Mouse (Mus musculus): ENCODE results near the gene Akain1. TPM values are rescaled to one million over a fixed set of nuclear protein-coding genes. Genes with fewer than 3 reads are reported as not detected.
A peak's percentile ranks its signal among the peaks of the same experiment; 100 is the strongest.

The Akain1 gene
- polyA plus RNA-seq, 1 experiment from 2014 or later = not detected

DNA sequence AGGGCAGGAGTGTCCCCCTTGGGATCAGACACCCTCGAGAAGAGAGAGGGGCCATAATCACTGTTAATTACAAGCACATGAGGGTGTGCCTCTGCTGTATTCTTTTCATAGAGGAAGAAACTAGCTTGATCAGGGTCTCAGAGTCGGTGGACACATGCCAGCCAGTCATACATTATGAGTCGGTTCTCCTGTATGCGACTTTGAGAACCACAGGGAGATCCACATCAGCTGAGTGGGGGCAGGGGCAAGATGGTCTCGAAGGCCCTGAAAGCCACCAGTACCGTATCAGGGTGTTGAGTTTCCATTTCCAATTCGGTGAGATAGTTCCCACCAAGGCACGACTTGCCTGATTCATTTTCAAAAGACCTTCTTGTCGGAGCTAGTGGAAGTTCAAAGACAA lies 33.3 kb downstream of the Akain1 start:
- H3K9ac ChIP-seq (replicated peaks) = no peak overlapping the region
- no peaks in the 10 kb centered on the region for H3K9me3 ChIP-seq (ENCODE audit: low read length)
- no peak for TF ChIP-seq EP300 (IDR thresholded peaks at IDR 0.05; ENCODE audit: low read depth)
- TF ChIP-seq CTCF (IDR thresholded peaks at IDR 0.05; ENCODE audit: low read depth) = no peak
- 60% methylated on average over 9 of the region's 9 CpGs for WGBS (ENCODE audit: insufficient replicate concordance)
- H3K4me1 ChIP-seq (ENCODE audit: insufficient read depth) = no peaks in the 10 kb centered on the region; the same call in 1 of the 2 replicates
- no peak overlapping the region for H3K27ac ChIP-seq (ENCODE audit: low read depth)
- DNase-seq = no peak
- no peak overlapping the region for H3K4me3 ChIP-seq (ENCODE audit: low read depth, low read length)
- H3K36me3 ChIP-seq (replicated peaks; ENCODE audit: insufficient read depth, low read length) = no peaks in the 10 kb centered on the region
- H3K27me3 ChIP-seq (ENCODE audit: insufficient read depth, low read length) = no peaks in the 10 kb centered on the region
- no peak overlapping the region for H3K4me2 ChIP-seq (ENCODE audit: low read depth, low read length)
- no peak for ATAC-seq

DNA sequence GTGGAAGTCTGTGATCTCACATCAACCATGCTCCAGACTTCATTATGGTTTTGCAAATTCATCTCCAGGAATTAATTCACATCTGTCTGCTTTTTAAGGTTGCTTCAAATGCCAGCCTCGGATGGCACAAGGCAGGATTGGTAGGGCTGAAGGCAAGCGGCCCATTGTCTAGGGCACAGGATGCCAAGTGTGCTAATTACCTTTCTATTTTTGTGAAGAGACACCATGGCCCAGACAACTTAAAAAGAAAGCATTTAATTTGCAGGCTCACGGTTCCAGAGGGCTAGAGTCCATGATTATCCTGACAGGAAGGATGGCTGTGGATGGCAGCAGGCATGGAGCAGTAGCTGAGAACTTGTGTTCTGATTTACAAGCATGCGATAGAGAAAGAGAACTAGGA lies 35.0 kb downstream of the Akain1 start:
- ATAC-seq (no peak), DNase-seq (no peak)
- no peaks in the 10 kb centered on the region; the same call in 1 of the 2 replicates for H3K4me1 ChIP-seq (ENCODE audit: insufficient read depth)
- H3K27me3 ChIP-seq (ENCODE audit: insufficient read depth, low read length) = no peaks in the 10 kb centered on the region
- H3K27ac ChIP-seq (ENCODE audit: low read depth) = no peak overlapping the region
- TF ChIP-seq EP300 (IDR thresholded peaks at IDR 0.05; ENCODE audit: low read depth) = no peak
- no peak for TF ChIP-seq CTCF (IDR thresholded peaks at IDR 0.05; ENCODE audit: low read depth)
- H3K36me3 ChIP-seq (replicated peaks; ENCODE audit: insufficient read depth, low read length) = no peaks in the 10 kb centered on the region
- no peak overlapping the region for H3K9ac ChIP-seq (replicated peaks)
- no peak overlapping the region for H3K4me3 ChIP-seq (ENCODE audit: low read depth, low read length)
- WGBS (ENCODE audit: insufficient replicate concordance) = 71% methylated on average over 4 of the region's 4 CpGs
- H3K4me2 ChIP-seq (ENCODE audit: low read depth, low read length) = no peak overlapping the region
- no peaks in the 10 kb centered on the region for H3K9me3 ChIP-seq (ENCODE audit: low read length)

DNA sequence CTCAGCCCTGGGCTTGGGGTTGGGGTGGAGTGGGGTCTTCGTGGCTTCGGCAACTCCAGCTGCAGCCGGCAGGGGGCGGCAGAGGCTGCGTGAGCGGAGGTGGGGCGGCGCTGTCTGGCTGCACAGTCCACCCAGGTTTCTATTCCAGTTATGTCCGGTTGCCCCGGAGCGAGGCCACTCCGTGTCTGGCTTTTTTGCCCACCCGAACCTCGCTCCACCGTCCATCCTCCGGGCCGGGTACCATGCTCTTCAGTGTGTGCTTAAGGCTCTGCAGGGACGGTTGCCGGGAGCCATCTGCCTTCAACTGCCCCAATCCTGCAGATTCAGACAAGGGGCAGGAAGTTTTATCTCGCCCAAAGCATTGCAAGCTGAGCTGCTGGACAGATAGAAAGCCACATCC lies 36.3 kb downstream of the Akain1 start:
- Histone ChIP-seq H3K27me3 (ENCODE audit: insufficient read depth, low read length) (no peaks in the 10 kb centered on the region), H3K4me2 (ENCODE audit: low read depth, low read length) (peak overlapping the region; percentile 61), H3K9me3 (ENCODE audit: low read length) (no peaks in the 10 kb centered on the region), H3K9ac (replicated peaks) (no peak overlapping the region), H3K4me3 (ENCODE audit: low read depth, low read length) (peak overlapping the region; percentile 21), H3K27ac (ENCODE audit: low read depth) (no peak overlapping the region), H3K4me1 (ENCODE audit: insufficient read depth) (no peaks in the 10 kb centered on the region; the same call in 1 of the 2 replicates), H3K36me3 (replicated peaks; ENCODE audit: insufficient read depth, low read length) (no peaks in the 10 kb centered on the region)
- WGBS (ENCODE audit: insufficient replicate concordance) = under 1% methylated on average over 20 of the region's 20 CpGs
- TF ChIP-seq EP300 (IDR thresholded peaks at IDR 0.05; ENCODE audit: low read depth) = no peak
- peak; percentile 78 for TF ChIP-seq CTCF (IDR thresholded peaks at IDR 0.05; ENCODE audit: low read depth)
- DNase-seq (peak; percentile 69), ATAC-seq (peak; percentile 64)

DNA sequence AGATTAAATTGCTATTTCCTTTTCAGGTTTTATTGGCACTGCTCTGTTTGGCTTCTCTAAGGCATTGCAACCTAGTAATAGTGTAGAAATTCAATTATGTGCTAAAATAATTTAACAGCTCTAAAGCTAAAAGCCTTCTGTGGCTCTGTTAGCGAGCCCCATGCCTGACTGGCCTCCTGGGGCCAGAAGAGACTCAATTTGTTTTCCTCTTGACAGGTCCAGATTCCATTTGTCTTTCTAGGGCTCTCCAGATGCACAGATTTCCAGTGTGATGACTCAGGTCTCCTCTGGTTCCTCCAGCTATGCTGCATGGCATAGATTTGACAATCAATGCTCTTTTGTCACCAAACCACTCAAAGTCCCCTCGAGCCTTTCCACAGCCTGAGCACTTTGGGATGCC lies 38.4 kb downstream of the Akain1 start:
- H3K36me3 ChIP-seq (replicated peaks; ENCODE audit: insufficient read depth, low read length) = no peaks in the 10 kb centered on the region
- WGBS (ENCODE audit: insufficient replicate concordance) = 34% methylated on average over 2 of the region's 2 CpGs
- H3K27me3 ChIP-seq (ENCODE audit: insufficient read depth, low read length) = no peaks in the 10 kb centered on the region
- DNase-seq (no peak), ATAC-seq (no peak)
- no peak overlapping the region for H3K4me2 ChIP-seq (ENCODE audit: low read depth, low read length)
- TF ChIP-seq CTCF (IDR thresholded peaks at IDR 0.05; ENCODE audit: low read depth) (no peak), EP300 (IDR thresholded peaks at IDR 0.05; ENCODE audit: low read depth) (no peak)
- H3K9ac ChIP-seq (replicated peaks) = no peak overlapping the region
- H3K9me3 ChIP-seq (ENCODE audit: low read length) = no peaks in the 10 kb centered on the region
- H3K4me3 ChIP-seq (ENCODE audit: low read depth, low read length) = no peak overlapping the region
- H3K27ac ChIP-seq (ENCODE audit: low read depth) = no peak overlapping the region
- H3K4me1 ChIP-seq (ENCODE audit: insufficient read depth) = no peaks in the 10 kb centered on the region; the same call in 1 of the 2 replicates

DNA sequence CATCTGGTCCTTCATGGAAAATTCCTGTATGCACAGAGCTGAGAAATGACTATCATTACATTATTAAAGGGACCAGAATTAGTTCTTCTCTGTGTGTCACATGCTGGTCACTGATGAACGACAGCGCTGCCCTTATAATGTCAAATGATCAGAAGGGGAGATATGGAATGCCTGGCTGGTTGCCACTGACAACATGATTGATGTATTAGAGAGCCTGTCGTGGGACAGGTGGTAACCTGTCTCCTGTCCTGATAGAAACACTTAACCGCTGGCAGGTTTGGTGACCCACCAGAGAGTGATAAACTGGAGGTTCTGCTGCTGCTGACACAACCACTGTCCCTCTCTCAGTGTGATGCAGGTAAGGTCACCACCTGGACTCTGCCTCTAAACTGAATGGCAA lies 40.1 kb downstream of the Akain1 start:
- no peaks in the 10 kb centered on the region; the same call in 1 of the 2 replicates for H3K4me1 ChIP-seq (ENCODE audit: insufficient read depth)
- H3K4me2 ChIP-seq (ENCODE audit: low read depth, low read length) = no peak overlapping the region
- no peak overlapping the region for H3K9ac ChIP-seq (replicated peaks)
- ATAC-seq = no peak
- TF ChIP-seq EP300 (IDR thresholded peaks at IDR 0.05; ENCODE audit: low read depth) (no peak), CTCF (IDR thresholded peaks at IDR 0.05; ENCODE audit: low read depth) (no peak)
- no peak overlapping the region for H3K4me3 ChIP-seq (ENCODE audit: low read depth, low read length)
- no peaks in the 10 kb centered on the region for H3K9me3 ChIP-seq (ENCODE audit: low read length)
- H3K27me3 ChIP-seq (ENCODE audit: insufficient read depth, low read length) = no peaks in the 10 kb centered on the region
- H3K27ac ChIP-seq (ENCODE audit: low read depth) = no peak overlapping the region
- H3K36me3 ChIP-seq (replicated peaks; ENCODE audit: insufficient read depth, low read length) = no peaks in the 10 kb centered on the region
- 67% methylated on average over 4 of the region's 4 CpGs for WGBS (ENCODE audit: insufficient replicate concordance)
- no peak for DNase-seq

DNA sequence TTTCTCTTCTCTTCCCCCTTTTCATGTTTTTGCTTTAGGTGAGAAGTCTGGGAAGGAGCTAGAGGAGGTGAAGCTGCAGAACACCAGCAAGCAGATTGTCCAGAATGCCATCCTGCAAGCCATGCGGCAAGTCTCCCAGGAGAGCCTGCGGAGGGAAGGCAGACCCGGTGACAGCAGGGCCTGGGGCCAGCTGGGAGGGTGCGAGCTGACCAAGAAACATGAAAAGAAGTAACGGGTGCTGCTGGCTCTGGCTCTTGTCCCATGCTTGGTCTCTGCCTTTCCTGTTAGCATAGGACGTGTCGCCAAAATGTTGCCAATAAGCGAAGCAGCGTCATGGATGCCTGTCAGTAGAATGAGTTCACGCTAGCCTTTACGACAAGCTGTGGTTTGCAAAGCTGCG lies 48.0 kb downstream of the Akain1 start:
- Histone ChIP-seq H3K4me1 (ENCODE audit: insufficient read depth) (no peaks in the 10 kb centered on the region), H3K27me3 (ENCODE audit: insufficient read depth, low read length) (no peaks in the 10 kb centered on the region), H3K9me3 (ENCODE audit: low read length) (no peaks in the 10 kb centered on the region), H3K9ac (replicated peaks) (no peak overlapping the region), H3K27ac (ENCODE audit: low read depth) (no peak overlapping the region), H3K36me3 (replicated peaks; ENCODE audit: insufficient read depth, low read length) (no peaks in the 10 kb centered on the region), H3K4me3 (ENCODE audit: low read depth, low read length) (no peak overlapping the region), H3K4me2 (ENCODE audit: low read depth, low read length) (no peak overlapping the region)
- TF ChIP-seq EP300 (IDR thresholded peaks at IDR 0.05; ENCODE audit: low read depth) (no peak), CTCF (IDR thresholded peaks at IDR 0.05; ENCODE audit: low read depth) (no peak)
- 84% methylated on average over 12 of the region's 12 CpGs for WGBS (ENCODE audit: insufficient replicate concordance)
- no peak for DNase-seq
- no peak for ATAC-seq

DNA sequence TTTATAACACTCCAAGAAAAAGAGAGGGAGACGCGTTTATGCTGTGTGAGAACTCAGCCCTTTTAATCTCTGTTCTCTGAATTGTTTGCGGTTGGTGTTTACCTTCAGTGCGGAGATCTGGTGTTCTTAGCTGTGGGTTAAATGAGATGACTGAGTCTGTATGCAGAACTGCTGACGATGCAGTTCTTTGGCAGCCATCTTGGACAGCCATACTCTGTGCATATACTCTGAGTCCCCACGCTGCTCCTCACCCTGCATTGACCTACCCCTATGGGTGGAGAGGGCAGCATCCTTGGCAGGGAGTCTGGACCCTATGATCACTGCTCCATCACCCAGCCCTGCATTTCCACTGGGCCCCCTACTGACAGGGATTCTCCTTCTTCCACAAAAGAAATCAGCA lies 48.8 kb downstream of the Akain1 start:
- Histone ChIP-seq H3K9ac (replicated peaks) (no peak overlapping the region), H3K36me3 (replicated peaks; ENCODE audit: insufficient read depth, low read length) (no peaks in the 10 kb centered on the region), H3K27me3 (ENCODE audit: insufficient read depth, low read length) (no peaks in the 10 kb centered on the region), H3K4me3 (ENCODE audit: low read depth, low read length) (no peak overlapping the region), H3K4me2 (ENCODE audit: low read depth, low read length) (no peak overlapping the region), H3K9me3 (ENCODE audit: low read length) (no peaks in the 10 kb centered on the region), H3K27ac (ENCODE audit: low read depth) (no peak overlapping the region), H3K4me1 (ENCODE audit: insufficient read depth) (no peaks in the 10 kb centered on the region)
- DNase-seq (no peak), ATAC-seq (no peak)
- 78% methylated on average over 6 of the region's 6 CpGs for WGBS (ENCODE audit: insufficient replicate concordance)
- TF ChIP-seq EP300 (IDR thresholded peaks at IDR 0.05; ENCODE audit: low read depth) (no peak), CTCF (IDR thresholded peaks at IDR 0.05; ENCODE audit: low read depth) (no peak)
